Mouse (Mus musculus) CH12.LX (cell line): ENCODE measurements around the gene Cnn2.

ENCODE experiments used
- CTCF ChIP-seq, 2 experiments: IDR thresholded peaks in 1 of 2; conservative IDR thresholded peaks in 1 of 2; 2 replicates each; pipeline ENCODE4 v1.5.1; 2011 to 2012; ENCODE audit warnings: low read depth in 2 of 2, low read length in 2 of 2, improper control_type of control experiment in 1 of 2, inconsistent platforms in 1 of 2, mild to moderate bottlenecking in 1 of 2, moderate library complexity in 1 of 2
- PAX5 ChIP-seq: IDR thresholded peaks from 2 replicates; pipeline ENCODE4 v1.6.1; 2012; ENCODE audit warnings: low read length, inconsistent platforms, mixed read lengths

- TF ChIP-seq CTCF (conservative IDR thresholded peaks at IDR 0.05 in 1 of 2, IDR thresholded peaks at IDR 0.05 in 1 of 2; ENCODE audit: low read depth in 2 of 2, low read length in 2 of 2) (no peak), PAX5 (no peak)
These were observed at the start of gene Cnn2 for GRCm38 (mm10) chr10:79988506-79989271.
